Mouse (Mus musculus): ENCODE measurements around the gene Dennd4b. TPM values are rescaled to one million over a fixed set of nuclear protein-coding genes. Genes with fewer than 3 reads are reported as not detected.

Dennd4b gene
- polyA plus RNA-seq (2017; shearing (Covaris generic)): 53.6 TPM

DNA sequence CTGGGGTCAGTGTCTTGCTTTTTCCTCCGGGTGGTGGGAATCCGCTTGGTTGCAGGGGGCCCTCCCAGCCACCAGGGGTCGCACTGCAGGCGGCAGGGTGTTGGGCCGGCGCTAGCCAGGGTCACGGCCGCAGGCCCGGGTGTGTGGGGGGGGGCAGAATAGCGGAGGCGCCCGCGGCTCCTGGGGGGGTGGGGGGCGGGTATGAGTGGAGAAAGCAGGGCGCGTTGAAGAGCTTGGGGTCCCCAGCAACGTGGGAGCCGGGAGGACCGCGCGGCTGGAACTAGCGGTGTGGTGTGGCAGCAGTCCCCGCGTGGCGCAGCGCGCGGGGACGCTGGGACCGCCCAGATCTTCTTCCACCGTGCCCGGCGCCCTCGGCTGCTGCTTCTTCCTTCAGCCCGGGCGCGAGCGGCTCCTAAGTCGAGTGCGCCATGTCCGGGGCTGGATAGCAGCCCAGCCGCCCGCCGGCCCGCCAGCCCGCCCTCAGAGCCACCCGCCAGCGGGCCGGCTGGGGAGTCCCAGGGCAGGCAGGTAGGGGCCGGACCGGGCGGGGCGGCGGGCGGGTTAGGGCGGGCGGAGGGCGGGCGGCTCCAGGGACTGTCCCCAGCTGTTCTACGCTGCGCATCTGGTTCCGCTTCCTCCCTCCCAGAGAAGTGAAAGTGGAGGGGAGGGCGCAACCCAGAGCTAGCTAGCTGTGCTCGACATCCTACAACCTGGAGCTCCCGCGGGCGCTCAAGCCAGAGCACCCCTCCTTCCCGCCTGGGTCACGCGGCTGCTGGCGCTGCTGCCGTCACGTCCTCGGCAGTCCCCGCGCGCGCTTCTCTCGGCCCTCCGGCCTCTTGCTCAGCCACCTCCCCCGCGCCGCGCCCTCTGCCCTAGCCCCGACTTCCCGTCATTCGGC lies at the start of gene Dennd4b:
Gene Dennd4b, plus strand, starts transcription at position 152 of the 898 bp plus-strand sequence.

DNA sequence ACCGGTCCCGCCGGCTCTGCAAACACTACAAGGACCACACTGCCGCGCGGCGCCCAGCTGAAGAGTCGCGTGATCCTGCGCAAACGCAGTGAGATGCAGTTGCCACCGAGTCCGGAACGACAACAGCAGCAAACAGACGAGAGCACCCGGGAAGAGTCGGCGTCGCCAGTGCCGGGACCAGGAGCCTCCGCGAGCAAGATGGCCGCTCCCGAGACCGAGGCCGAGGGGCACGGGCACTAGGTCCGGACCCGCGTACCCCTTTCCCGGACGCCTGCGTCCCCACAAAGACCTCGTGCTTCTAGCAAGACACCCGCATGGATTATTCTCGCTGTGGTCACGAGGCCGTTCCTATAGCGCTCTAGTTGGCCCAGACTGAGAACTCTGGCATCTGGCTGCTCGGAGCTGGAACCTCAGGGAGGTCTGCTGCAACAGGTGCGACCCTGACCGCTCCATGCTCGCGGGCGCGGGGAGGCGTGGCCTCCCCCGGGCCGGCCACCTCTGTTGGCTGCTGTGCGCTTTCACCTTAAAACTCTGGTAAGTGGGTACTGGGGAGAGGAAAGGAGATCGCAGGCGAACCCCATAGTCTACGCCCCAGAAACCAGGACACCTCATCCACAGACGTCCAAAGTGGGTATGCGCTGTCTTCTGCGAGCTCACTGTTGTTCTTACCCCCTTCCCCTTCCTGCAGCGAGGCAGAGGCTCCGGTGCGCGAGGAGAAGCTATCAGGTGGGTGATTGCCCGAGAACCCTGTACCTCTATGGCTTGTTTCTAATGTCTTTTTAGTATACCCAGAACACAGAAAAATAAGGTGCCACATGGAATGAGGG lies 33.3 kb upstream of the Dennd4b start, which contains the start of gene Jtb:
Gene Jtb, plus strand, starts transcription at position 91 of the 827 bp plus-strand sequence.

DNA sequence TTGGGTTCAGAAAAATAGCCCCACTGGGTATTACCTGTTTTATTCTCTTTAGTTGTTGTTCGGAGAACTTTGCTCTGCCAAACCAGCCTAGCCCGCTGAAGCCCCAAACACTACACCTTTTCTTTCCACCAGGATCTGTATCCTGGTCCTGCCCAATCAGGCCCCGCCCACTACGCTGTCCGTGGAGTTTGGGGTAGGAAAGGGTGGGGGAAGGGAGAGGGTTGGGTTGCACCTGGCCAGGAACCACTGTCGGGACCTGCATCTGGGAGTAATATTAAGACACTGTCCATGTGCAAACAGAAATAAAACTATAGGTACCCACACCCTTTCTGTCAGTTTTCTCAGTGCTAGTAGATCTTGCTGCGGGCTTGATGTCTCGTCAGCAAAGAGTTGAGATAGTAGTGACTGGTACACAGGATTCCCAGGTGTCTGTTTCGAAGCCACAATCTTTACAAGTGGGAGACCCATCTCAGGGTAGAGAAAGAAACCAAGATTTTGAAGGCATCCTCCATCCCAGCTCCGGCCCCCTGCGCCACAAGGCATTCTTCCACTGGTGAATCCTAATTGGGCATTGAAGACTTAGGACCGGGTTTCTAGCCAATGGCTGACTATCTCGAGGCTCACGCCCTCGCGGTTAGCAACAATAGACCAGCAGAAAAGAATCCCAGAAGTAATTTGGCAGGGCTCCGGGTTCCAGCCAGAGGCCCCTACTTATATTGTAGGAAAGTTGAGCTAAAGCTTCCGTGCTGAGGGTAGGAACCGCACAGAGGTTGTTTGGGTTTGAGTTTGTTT lies 21.8 kb upstream of the Dennd4b start, which contains the start of gene Creb3l4:
Gene Creb3l4, minus strand, starts transcription at position 529 of the 792 bp plus-strand sequence.

DNA sequence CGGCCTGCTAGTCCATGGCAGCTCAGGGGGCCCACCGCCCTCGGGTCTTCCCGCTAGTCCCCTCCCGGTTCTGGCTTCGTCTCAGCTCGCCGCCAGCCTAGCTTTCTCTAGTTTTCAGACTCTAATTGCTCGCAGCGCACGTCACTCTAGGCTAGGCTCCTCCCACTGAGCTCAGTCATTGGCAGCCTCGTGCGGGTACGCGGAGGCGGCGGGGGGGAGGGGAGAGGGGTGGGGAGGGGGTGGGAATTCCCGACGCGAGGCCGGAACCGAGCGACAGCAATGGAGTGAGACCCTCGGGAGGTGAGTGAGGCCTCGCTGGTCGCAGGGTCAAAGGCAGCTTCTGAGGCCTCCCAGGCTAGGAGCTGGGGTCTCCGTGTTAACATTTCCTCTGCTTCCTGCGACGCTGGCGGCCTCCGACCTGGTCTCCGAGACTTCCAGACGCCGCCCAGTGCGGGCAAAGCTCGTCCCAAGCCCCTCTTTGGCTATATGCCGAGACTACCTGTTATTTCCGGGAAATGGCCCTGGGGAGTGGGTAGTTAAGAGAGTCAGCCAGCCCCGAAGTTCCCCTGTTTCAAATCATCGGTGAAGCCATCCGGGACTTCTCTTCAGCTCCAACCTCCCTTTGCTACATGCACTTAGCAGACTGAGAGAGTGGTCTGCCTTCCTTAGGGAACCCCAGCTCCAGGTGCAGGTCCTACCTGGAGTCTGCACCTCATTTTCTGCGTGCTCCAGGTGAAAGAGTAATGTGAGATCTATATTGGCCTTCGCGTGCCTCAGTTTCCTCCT lies 16.8 kb upstream of the Dennd4b start, which contains the start of gene Slc39a1:
Gene Slc39a1, plus strand, starts transcription at position 213 of the 786 bp plus-strand sequence.

GRCm38 (mm10) chr3:90253653-90254418 lies 11.1 kb upstream of the Dennd4b start, which contains the start of gene Crtc2:
Crtc2 (plus strand) TSS chr3:90254163.

DNA sequence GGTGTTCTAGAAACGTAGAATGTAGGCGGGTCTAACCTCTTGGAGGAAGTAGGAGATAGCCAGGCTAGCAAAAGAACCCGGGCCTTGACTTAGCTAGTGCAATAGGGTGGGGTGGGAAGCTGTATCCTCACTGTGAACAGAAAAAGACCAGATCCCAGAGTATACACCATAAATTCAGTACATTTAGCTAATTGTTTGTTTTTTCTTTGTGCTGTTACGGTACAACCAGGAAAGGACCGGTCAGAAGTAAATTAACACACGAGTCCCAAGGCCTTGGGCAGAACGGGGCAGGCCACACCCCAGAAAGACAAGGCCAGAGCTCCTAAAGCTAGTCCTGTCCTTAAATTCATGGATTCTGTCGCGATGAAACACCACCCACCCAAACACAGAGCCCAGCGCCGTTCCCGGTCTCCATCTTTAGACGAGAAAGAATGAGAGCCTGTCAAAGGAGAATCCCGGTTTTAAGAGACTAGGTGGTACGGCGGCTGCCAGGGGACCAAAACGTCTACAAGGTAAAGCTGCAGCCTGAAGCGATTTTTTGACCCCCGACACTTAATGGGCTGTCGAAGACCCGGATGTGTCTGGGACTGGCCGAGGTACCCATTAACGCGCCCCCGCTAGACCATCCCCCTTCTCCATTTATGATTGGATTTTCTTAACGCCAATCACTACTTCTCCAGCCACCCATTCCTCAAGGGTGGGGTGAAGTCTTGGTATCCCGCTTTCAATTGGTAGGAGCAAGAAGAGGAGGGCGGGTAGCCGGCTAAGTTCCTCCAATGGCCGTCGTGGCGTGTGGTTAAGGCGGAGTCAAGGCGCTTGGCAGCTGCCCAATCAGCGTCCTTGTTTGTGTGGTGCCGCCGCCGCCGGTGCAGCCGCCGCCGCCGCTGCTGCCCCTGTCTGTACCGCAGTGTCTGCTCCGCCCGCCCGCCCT lies 27.6 kb downstream of the Dennd4b start, which contains the start of gene Gatad2b:
Gene Gatad2b, plus strand, starts transcription at position 834 of the 931 bp plus-strand sequence.

Other genes starting within 250 kb of the Dennd4b start
- gene 4933434E20Rik, start 213.5 kb upstream of the Dennd4b start, polyA plus RNA-seq (2017; shearing (Covaris generic)): 143 TPM
- 194 TPM for gene Ubap2l, start 212.6 kb upstream of the Dennd4b start, polyA plus RNA-seq (2017; shearing (Covaris generic))
- 970 TPM for gene Tpm3, start 192.5 kb upstream of the Dennd4b start, polyA plus RNA-seq (2017; shearing (Covaris generic))
- 0.53 TPM for gene Nup210l, start 161.1 kb upstream of the Dennd4b start, polyA plus RNA-seq (2017; shearing (Covaris generic))
- 1,493 TPM for gene Rps27, start 51.5 kb upstream of the Dennd4b start, polyA plus RNA-seq (2017; shearing (Covaris generic))
- gene Rab13, start 51.5 kb upstream of the Dennd4b start, polyA plus RNA-seq (2017; shearing (Covaris generic)): 0.24 TPM
- gene Jtb, start 33.6 kb upstream of the Dennd4b start, polyA plus RNA-seq (2017; shearing (Covaris generic)): 162 TPM
- gene Creb3l4, start 21.7 kb upstream of the Dennd4b start, polyA plus RNA-seq (2017; shearing (Covaris generic)): not detected
- gene Slc39a1, start 17.0 kb upstream of the Dennd4b start, polyA plus RNA-seq (2017; shearing (Covaris generic)): 2.1 TPM
- gene Crtc2, start 11.0 kb upstream of the Dennd4b start, polyA plus RNA-seq (2017; shearing (Covaris generic)): 107 TPM
- 12.1 TPM for gene Gatad2b, start 28.0 kb downstream of the Dennd4b start, polyA plus RNA-seq (2017; shearing (Covaris generic))
- gene Slc27a3, start 124.8 kb downstream of the Dennd4b start, polyA plus RNA-seq (2017; shearing (Covaris generic)): 0.49 TPM
- 34.7 TPM for gene Ints3, start 168.4 kb downstream of the Dennd4b start, polyA plus RNA-seq (2017; shearing (Covaris generic))
- not detected for gene Npr1, start 200.7 kb downstream of the Dennd4b start, polyA plus RNA-seq (2017; shearing (Covaris generic))
- 102 TPM for gene Ilf2, start 210.9 kb downstream of the Dennd4b start, polyA plus RNA-seq (2017; shearing (Covaris generic))
- 107 TPM for gene Snapin, start 225.8 kb downstream of the Dennd4b start, polyA plus RNA-seq (2017; shearing (Covaris generic))
- gene Chtop, start 244.3 kb downstream of the Dennd4b start, polyA plus RNA-seq (2017; shearing (Covaris generic)): 166 TPM
- gene S100a1, start 249.2 kb downstream of the Dennd4b start, polyA plus RNA-seq (2017; shearing (Covaris generic)): 3.4 TPM
- gene S100a13, start 249.2 kb downstream of the Dennd4b start, polyA plus RNA-seq (2017; shearing (Covaris generic)): 133 TPM